Mouse (Mus musculus) kidney, adult 8-10 months (tissue): ENCODE results near the gene Zfp341.

ENCODE experiments used
- DNase-seq, 2 experiments: peaks; one replicate each; pipeline ENCODE4 v3.0.0; 2022

Zfp341 gene

GRCm38 (mm10) chr2:154680337-154680736, 67.2 kb downstream of the Zfp341 start:
- no peak for DNase-seq

DNA sequence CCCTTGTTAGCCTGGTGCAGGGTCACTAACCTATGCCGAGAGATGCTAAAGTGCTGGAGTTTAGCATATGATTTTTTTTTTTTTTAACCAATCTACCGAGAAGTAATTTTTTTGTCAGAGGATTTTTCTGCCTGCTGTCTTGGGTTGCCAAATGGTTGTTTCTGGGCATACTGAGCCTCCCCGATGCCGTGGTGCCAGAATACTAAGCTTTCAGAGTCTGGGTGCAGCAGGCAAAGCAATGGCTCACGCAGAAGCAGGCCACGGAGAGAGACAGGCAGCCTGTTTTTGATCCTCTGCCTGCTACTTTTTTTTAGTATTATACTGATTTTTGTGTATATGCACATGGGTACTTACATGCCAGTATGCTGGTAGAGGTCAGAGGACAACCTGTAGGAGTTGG, 67.8 kb downstream of the Zfp341 start:
- DNase-seq = no peak

- no peak for DNase-seq
These were observed 69.6 kb downstream of the Zfp341 start for GRCm38 (mm10) chr2:154682712-154683111.

DNA sequence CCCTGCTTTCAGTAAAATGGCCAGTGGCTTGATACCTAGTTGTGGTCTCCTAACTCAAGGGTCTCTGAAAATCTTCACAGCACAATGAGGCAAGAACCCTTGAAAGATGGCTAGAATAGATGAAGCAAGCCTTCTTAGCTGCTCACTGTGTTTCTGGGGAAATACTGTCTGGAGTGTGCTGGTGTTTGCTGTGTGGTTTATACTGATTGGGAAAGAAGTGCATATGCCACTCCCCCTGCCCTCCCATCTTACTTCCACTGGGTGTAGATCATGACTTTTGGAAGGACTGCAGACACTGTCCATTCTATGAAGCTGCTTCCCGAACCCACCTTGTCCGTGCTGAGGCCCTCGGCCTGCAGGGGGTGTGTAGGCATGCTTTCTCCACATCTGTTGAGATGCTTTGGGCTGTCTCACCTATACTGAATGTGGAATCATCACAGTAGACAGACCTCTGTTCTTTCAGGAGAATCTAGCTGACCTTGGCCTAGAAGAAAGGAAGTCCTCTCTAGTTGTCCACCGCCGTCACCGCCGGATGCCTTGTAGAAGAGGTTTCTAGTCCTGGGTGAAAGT, 71.9 kb downstream of the Zfp341 start:
- no peak for DNase-seq

DNA sequence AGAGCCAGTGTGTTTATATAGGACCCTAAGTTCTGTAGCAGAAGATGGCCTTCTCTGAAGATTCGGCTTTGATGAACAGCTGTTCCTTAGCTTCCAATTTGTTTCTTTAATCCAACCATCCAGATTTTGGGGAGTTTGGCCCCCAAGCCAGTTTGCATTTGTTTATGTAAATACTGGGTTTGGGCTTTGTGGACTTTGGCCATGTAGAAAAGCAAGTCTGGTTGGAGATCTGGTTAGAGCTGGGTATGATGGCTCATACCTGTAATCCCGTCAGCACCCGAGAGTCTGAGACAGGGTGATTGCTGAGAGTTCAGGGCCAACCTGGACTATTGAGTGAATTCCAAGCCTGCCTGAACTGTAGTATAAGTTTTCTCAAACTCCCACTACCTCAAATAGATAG, 72.7 kb downstream of the Zfp341 start:
- DNase-seq = no peak

GRCm38 (mm10) chr2:154686819-154687218, 73.7 kb downstream of the Zfp341 start:
- DNase-seq = no peak

- DNase-seq = no peak
These were observed 76.3 kb downstream of the Zfp341 start for GRCm38 (mm10) chr2:154689391-154689790.

DNA sequence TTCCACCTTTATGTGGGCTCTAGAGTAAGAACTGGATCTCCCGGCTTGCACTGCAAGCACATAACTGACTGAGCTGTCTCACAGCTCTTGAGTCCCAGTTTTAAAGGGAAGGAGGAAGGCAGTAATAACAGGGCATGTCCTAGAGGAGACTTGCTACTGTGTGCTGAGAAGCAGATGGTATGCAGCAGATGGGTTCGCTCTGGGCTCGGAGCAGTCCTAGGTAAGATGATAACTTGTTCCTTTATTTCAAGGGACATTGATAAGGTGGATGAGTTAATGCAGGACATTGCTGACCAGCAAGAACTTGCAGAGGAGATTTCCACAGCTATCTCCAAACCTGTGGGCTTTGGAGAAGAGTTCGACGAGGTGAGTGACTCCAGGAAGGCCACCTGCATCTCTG, 77.9 kb downstream of the Zfp341 start:
- no peak for DNase-seq

DNA sequence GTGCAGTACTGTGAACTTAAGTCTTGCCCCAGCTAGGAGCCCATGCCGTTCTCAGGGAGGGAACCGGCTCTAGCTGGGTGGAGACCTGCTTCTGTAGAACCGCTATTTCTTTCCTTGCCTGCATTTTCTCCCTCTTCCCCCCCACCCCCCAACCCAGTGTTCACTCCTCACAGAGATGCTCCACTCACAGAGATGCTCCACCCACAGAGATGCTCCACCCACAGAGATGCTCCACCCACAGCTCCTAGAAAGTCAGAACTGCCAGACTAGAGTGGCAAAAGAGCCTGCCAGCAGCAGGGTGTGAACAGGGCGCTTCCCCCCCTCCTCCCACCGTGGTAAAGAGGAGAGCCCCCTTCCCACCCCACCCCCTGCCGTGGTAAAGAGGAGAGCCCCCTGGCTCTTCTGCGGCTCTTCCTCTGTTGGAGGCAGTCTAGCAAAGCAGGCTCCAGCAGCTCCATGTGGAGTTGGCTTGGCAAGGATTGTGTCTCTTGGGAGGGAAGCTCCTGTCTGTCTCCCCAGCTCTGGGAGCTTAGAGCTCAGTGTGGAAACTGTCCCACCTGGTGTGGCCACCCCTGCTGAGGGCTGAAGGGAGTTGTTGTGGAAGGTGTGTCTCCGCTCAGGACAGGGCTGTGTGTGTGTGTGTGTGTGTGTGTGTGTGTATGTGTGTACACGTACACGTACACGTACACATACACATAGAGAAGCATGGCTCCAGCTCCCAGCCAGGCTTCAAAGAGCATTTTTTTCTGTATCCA, 80.3 kb downstream of the Zfp341 start:
- no peak for DNase-seq

DNA sequence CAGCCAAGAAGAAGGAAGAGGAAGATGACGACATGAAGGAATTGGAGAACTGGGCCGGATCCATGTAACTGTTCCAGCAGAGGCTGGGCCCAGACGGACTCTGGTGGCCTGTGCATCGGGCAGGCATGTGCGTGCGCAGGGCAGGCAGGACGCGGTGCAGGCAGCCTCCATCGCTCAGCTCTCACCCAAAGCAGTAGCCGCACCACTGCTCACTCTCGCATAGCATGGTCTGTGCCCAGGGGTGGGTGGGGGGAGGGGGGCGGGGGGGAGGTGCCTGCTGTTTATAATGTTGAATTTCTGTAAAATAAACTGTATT, 80.8 kb downstream of the Zfp341 start:
- DNase-seq = no peak

DNA sequence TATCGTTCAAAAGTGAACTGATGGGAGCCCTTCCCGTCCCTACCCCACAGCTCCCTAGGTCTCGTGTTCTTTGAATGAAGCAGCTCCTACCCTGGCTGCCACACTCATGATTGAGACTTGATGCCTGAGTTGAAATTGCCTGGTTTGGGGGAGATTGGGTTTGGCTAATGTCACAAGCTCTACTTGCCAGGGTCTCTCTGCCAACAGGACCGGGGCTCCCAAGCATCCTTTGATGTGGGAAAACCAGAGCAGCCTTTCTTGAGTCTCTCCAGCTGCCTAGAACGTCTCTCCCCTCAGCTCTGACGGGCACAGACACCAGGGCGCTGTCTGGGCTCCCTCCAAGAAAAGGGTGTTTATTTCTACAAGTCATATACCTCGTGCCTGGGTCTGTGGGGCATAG, 82.6 kb downstream of the Zfp341 start:
- DNase-seq = no peak
